ENCODE assay signal across 19 mouse cellular contexts in the genomic region with DNA sequence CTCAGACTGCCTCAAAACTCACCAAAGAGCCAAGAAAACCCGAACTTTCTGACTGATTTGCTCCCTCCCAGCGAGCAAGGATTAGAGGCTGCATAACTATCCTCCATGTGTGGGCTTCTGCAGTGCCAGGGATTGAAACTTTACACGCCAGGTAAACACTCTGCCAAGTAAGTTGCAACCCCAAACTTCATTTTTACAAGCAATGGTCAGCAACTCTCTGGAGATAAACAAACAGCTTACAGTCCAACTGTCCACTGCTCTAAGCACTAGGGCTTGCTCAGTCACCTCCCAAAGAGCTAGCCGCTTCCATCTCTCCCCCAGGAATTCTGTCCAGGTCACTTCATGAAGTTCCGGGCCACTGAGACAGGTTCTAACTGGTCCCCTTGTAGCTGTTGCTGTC. TPM values are rescaled to one million over a fixed set of nuclear protein-coding genes. Genes with fewer than 3 reads are reported as not detected.
A peak's percentile ranks its signal among the peaks of the same experiment; 100 is the strongest.
DNase-seq lines count a peak whose midpoint lies in the region; ATAC-seq and TF ChIP-seq lines count a peak whose summit lies in the region.
"Had no signal": no experiment of that assay in that cellular context is flagged by ENCODE, and none has a peak within 500 bp of the region (broad histone marks: within the 10 kb centered on the region; RNA-seq: fewer than 3 reads in every experiment).

No protein-coding gene starts in this region.

- H3K27me3 ChIP-seq in kidney, postnatal 0 days (ENCODE audit: insufficient read depth, low read length) = no peaks in the 10 kb centered on the region
- no peaks in the 10 kb centered on the region for H3K27me3 ChIP-seq in kidney, embryonic 15.5 days
- H3K27me3 ChIP-seq in liver, embryonic 13.5 days = no peaks in the 10 kb centered on the region
- no peaks in the 10 kb centered on the region for H3K27me3 ChIP-seq in stomach, postnatal 0 days (ENCODE audit: control insufficient read depth, insufficient read depth, low read length)
- H3K27me3 ChIP-seq: embryonic facial prominence, embryonic 12.5 days; limb, embryonic 12.5 days; neural tube, embryonic 13.5 days had no signal

- peaks cover 11% of the 10 kb centered on the region; the same call in 1 of the 2 replicates for H3K4me1 ChIP-seq in kidney, postnatal 0 days (replicated peaks; ENCODE audit: insufficient read depth, low read length)
- peaks cover 18% of the 10 kb centered on the region for H3K4me1 ChIP-seq in kidney, embryonic 15.5 days
- peaks cover 96% of the 10 kb centered on the region for H3K4me1 ChIP-seq in liver, embryonic 13.5 days (replicated peaks)
- H3K4me1 ChIP-seq in stomach, postnatal 0 days (replicated peaks; ENCODE audit: control insufficient read depth, insufficient read depth) = peaks cover 5% of the 10 kb centered on the region; the same call in 1 of the 2 replicates
- H3K4me1 ChIP-seq: limb, embryonic 12.5 days had no signal

- peak overlapping the region; percentile 86 for H3K27ac ChIP-seq in gastrocnemius, adult 2 months
- peak overlapping the region; percentile 65; the same call in 1 of the 2 replicates for H3K27ac ChIP-seq in kidney, postnatal 0 days
- H3K27ac ChIP-seq in kidney, embryonic 15.5 days = no peak overlapping the region
- peak overlapping the region; percentile 99 for H3K27ac ChIP-seq in liver, embryonic 13.5 days
- peak overlapping the region; percentile 78; the same call in 1 of the 2 replicates for H3K27ac ChIP-seq in stomach, postnatal 0 days (replicated peaks)
- H3K27ac ChIP-seq: hindbrain, postnatal 0 days; midbrain, embryonic 10.5 days had no signal

- H3K4me3 ChIP-seq in gastrocnemius, adult 2 months = peak overlapping the region; percentile 7; the same call in 1 of the 2 replicates
- H3K4me3 ChIP-seq in kidney, postnatal 0 days (replicated peaks; ENCODE audit: low read depth, low read length) = no peak overlapping the region
- H3K4me3 ChIP-seq in kidney, embryonic 15.5 days (replicated peaks) = no peak overlapping the region
- no peak overlapping the region for H3K4me3 ChIP-seq in liver, embryonic 13.5 days (replicated peaks)
- H3K4me3 ChIP-seq in stomach, postnatal 0 days (ENCODE audit: low read depth, low read length) = no peak overlapping the region
- H3K4me3 ChIP-seq: embryonic facial prominence, embryonic 12.5 days; limb, embryonic 12.5 days; midbrain, embryonic 10.5 days; neural tube, embryonic 13.5 days had no signal

- H3K9ac ChIP-seq in kidney, postnatal 0 days (ENCODE audit: low read depth, low read length) = no peak overlapping the region
- H3K9ac ChIP-seq in kidney, embryonic 15.5 days = no peak overlapping the region
- H3K9ac ChIP-seq in liver, embryonic 13.5 days = peak overlapping the region; percentile 59
- H3K9ac ChIP-seq in stomach, postnatal 0 days (ENCODE audit: low read length) = no peak overlapping the region
- H3K9ac ChIP-seq: embryonic facial prominence, embryonic 12.5 days; limb, embryonic 12.5 days; neural tube, embryonic 13.5 days had no signal

- no peaks in the 10 kb centered on the region for H3K9me3 ChIP-seq in kidney, postnatal 0 days (replicated peaks; ENCODE audit: low read length)
- H3K9me3 ChIP-seq in kidney, embryonic 15.5 days (replicated peaks) = no peaks in the 10 kb centered on the region
- H3K9me3 ChIP-seq in liver, embryonic 13.5 days (replicated peaks) = no peaks in the 10 kb centered on the region
- no peaks in the 10 kb centered on the region for H3K9me3 ChIP-seq in stomach, postnatal 0 days (ENCODE audit: control insufficient read depth, low read length)
- H3K9me3 ChIP-seq: embryonic facial prominence, embryonic 12.5 days; limb, embryonic 12.5 days; midbrain, embryonic 10.5 days; neural tube, embryonic 13.5 days had no signal

- no peak for ATAC-seq in kidney, postnatal 0 days (replicated peaks; ENCODE audit: low FRiP score, low read depth)
- no peak for ATAC-seq in kidney, embryonic 15.5 days (replicated peaks; ENCODE audit: low FRiP score)
- no peak for ATAC-seq in liver, embryonic 13.5 days (ENCODE audit: low read depth)
- no peak for ATAC-seq in stomach, postnatal 0 days (ENCODE audit: low FRiP score, low TSS enrichment)
- ATAC-seq: activated CD4-positive, CD25-positive, alpha-beta regulatory T cell, adult 4 months; forebrain, embryonic 14.5 days; hindbrain, postnatal 0 days had no signal

- no peaks in the 10 kb centered on the region for H3K36me3 ChIP-seq in kidney, postnatal 0 days (ENCODE audit: insufficient read depth, low read length)
- peaks cover 14% of the 10 kb centered on the region for H3K36me3 ChIP-seq in kidney, embryonic 15.5 days
- peaks cover 80% of the 10 kb centered on the region for H3K36me3 ChIP-seq in liver, embryonic 13.5 days
- H3K36me3 ChIP-seq in stomach, postnatal 0 days (ENCODE audit: control insufficient read depth, insufficient read depth, low read length) = no peaks in the 10 kb centered on the region
- H3K36me3 ChIP-seq: neural tube, embryonic 13.5 days had no signal

- H3K4me2 ChIP-seq in kidney, postnatal 0 days (ENCODE audit: low read length) = no peak overlapping the region
- H3K4me2 ChIP-seq in kidney, embryonic 15.5 days = no peak overlapping the region
- H3K4me2 ChIP-seq in liver, embryonic 13.5 days = peak overlapping the region; percentile 70
- H3K4me2 ChIP-seq in stomach, postnatal 0 days (replicated peaks; ENCODE audit: low read depth) = no peak overlapping the region
- H3K4me2 ChIP-seq: embryonic facial prominence, embryonic 12.5 days; limb, embryonic 12.5 days; neural tube, embryonic 13.5 days had no signal

- intact Hi-C loops in gastrocnemius, adult 2 months (cut with DNase I) = no loop called here
- intact Hi-C loops in gastrocnemius, postnatal 36 days (cut with DNase I) = no loop called here

- TF ChIP-seq CTCF in gastrocnemius, adult 2 months (IDR thresholded peaks at IDR 0.05) = no peak
- no peak for TF ChIP-seq CTCF in kidney, postnatal 0 days (IDR thresholded peaks at IDR 0.05; ENCODE audit: low read depth)
- TF ChIP-seq CTCF in stomach, postnatal 0 days (IDR thresholded peaks at IDR 0.05; ENCODE audit: low read depth) = no peak

- 78% methylated on average over 5 of the region's 5 CpGs for WGBS in kidney, postnatal 0 days
- WGBS in kidney, embryonic 15.5 days = 89% methylated on average over 5 of the region's 5 CpGs
- 90% methylated on average over 5 of the region's 5 CpGs for WGBS in liver, embryonic 13.5 days (ENCODE audit: insufficient replicate concordance)
- WGBS in stomach, postnatal 0 days = 68% methylated on average over 5 of the region's 5 CpGs

- no peak for TF ChIP-seq EP300 in stomach, postnatal 0 days (optimal IDR thresholded peaks at IDR 0.05)

- DNase-seq in gastrocnemius, adult 2 months = peak; percentile 50
- DNase-seq in gastrocnemius, postnatal 36 days = no peak
- DNase-seq in kidney, postnatal 0 days (ENCODE audit: low spot score) = no peak
- no peak for DNase-seq in liver, embryonic 13.5 days
- DNase-seq in stomach, postnatal 0 days (ENCODE audit: low spot score) = no peak
- DNase-seq in cerebellum, adult 8-10 months = no peak
- DNase-seq: cerebellum, adult 11 months; kidney, adult 9 months; lung, postnatal 36 days; right cerebral cortex, postnatal 25 days had no signal

RNA-seq across cellular contexts. Expression of gene Ranbp10, which starts 28.7 kb away (rescaled TPM):
- 10 to 100 TPM; 23.0 to 24.3 TPM for total RNA-seq in gastrocnemius, adult 2 months (2021)
- total RNA-seq in gastrocnemius, postnatal 36 days (2021) = 10 to 100 TPM; 19.7 to 22.0 TPM
- 7.0 and 8.9 TPM in 2 replicates for polyA plus RNA-seq in kidney, postnatal 0 days (2015; fragmentation: Nextera tagmentation; extraction: Ambion mirVana)
- 12.2 and 13.8 TPM in 2 replicates for polyA plus RNA-seq in kidney, embryonic 15.5 days (2015; fragmentation: Nextera tagmentation; extraction: Ambion mirVana)
- 36.1 and 36.2 TPM in 2 replicates for polyA plus RNA-seq in liver, embryonic 13.5 days (2015; fragmentation: Nextera tagmentation; extraction: Ambion mirVana)
- polyA plus RNA-seq in stomach, postnatal 0 days (2015; fragmentation: Nextera tagmentation; extraction: Ambion mirVana) = 7.1 TPM in 2 replicates

RNA-seq across cellular contexts. Expression of gene Tsnaxip1, which starts 29.1 kb away (rescaled TPM):
- not detected for total RNA-seq in gastrocnemius, adult 2 months (2021)
- not detected for total RNA-seq in gastrocnemius, postnatal 36 days (2021)
- polyA plus RNA-seq in kidney, postnatal 0 days (2015; fragmentation: Nextera tagmentation; extraction: Ambion mirVana) = 0.05 TPM in 1 of 2 replicates, not detected in the other
- polyA plus RNA-seq in kidney, embryonic 15.5 days (2015; fragmentation: Nextera tagmentation; extraction: Ambion mirVana) = 0.13 and 0.14 TPM in 2 replicates
- polyA plus RNA-seq in liver, embryonic 13.5 days (2015; fragmentation: Nextera tagmentation; extraction: Ambion mirVana) = 0.06 and 0.08 TPM in 2 replicates
- not detected in 2 replicates for polyA plus RNA-seq in stomach, postnatal 0 days (2015; fragmentation: Nextera tagmentation; extraction: Ambion mirVana)
- total RNA-seq: monocyte, adult 5-6 weeks had no signal
- polyA plus RNA-seq: activated CD4-positive, CD25-positive, alpha-beta regulatory T cell, adult 4 months had no signal

RNA-seq across cellular contexts. Expression of gene Gfod2, which starts 39.9 kb away (rescaled TPM):
- total RNA-seq in gastrocnemius, adult 2 months (2021) = 1 to 10 TPM; 7.2 to 7.4 TPM
- total RNA-seq in gastrocnemius, postnatal 36 days (2021) = 1 to 10 TPM; 6.6 to 6.8 TPM
- polyA plus RNA-seq in kidney, postnatal 0 days (2015; fragmentation: Nextera tagmentation; extraction: Ambion mirVana) = 19.2 and 21.0 TPM in 2 replicates
- polyA plus RNA-seq in kidney, embryonic 15.5 days (2015; fragmentation: Nextera tagmentation; extraction: Ambion mirVana) = 21.2 and 23.7 TPM in 2 replicates
- 2.6 and 3.1 TPM in 2 replicates for polyA plus RNA-seq in liver, embryonic 13.5 days (2015; fragmentation: Nextera tagmentation; extraction: Ambion mirVana)
- 14.5 and 16.9 TPM in 2 replicates for polyA plus RNA-seq in stomach, postnatal 0 days (2015; fragmentation: Nextera tagmentation; extraction: Ambion mirVana)
- total RNA-seq: monocyte, adult 5-6 weeks had no signal

RNA-seq across cellular contexts. Expression of gene Cenpt, which starts 54.7 kb away (rescaled TPM):
- 1 to 10 TPM; 1.0 to 1.8 TPM for total RNA-seq in gastrocnemius, adult 2 months (2021)
- 1 to 10 TPM; 1.1 to 1.2 TPM for total RNA-seq in gastrocnemius, postnatal 36 days (2021)
- polyA plus RNA-seq in kidney, postnatal 0 days (2015; fragmentation: Nextera tagmentation; extraction: Ambion mirVana) = 23.4 and 24.9 TPM in 2 replicates
- 42.0 and 47.0 TPM in 2 replicates for polyA plus RNA-seq in kidney, embryonic 15.5 days (2015; fragmentation: Nextera tagmentation; extraction: Ambion mirVana)
- 21.5 and 22.3 TPM in 2 replicates for polyA plus RNA-seq in liver, embryonic 13.5 days (2015; fragmentation: Nextera tagmentation; extraction: Ambion mirVana)
- polyA plus RNA-seq in stomach, postnatal 0 days (2015; fragmentation: Nextera tagmentation; extraction: Ambion mirVana) = 14.2 and 15.1 TPM in 2 replicates

RNA-seq across cellular contexts. Expression of gene Thap11, which starts 56.5 kb away (rescaled TPM):
- 10 to 100 TPM; 21.9 to 25.0 TPM for total RNA-seq in gastrocnemius, adult 2 months (2021)
- 10 to 100 TPM; 19.0 TPM for total RNA-seq in gastrocnemius, postnatal 36 days (2021)
- polyA plus RNA-seq in kidney, postnatal 0 days (2015; fragmentation: Nextera tagmentation; extraction: Ambion mirVana) = 56.0 and 60.8 TPM in 2 replicates
- 66.9 and 67.5 TPM in 2 replicates for polyA plus RNA-seq in kidney, embryonic 15.5 days (2015; fragmentation: Nextera tagmentation; extraction: Ambion mirVana)
- 38.2 and 40.7 TPM in 2 replicates for polyA plus RNA-seq in liver, embryonic 13.5 days (2015; fragmentation: Nextera tagmentation; extraction: Ambion mirVana)
- polyA plus RNA-seq in stomach, postnatal 0 days (2015; fragmentation: Nextera tagmentation; extraction: Ambion mirVana) = 36.8 and 37.8 TPM in 2 replicates
